Mouse (Mus musculus): ENCODE measurements around the gene Ndufa12. TPM values are rescaled to one million over a fixed set of nuclear protein-coding genes. Genes with fewer than 3 reads are reported as not detected.

Ndufa12 gene
- 456 and 473 TPM in 2 replicates for polyA plus RNA-seq (2014; fragmentation: Nextera tagmentation; extraction: Ambion mirVana)

- H3K4me3 ChIP-seq (ENCODE audit: low read depth, low read length): peak within 1 kb of the TSS; percentile 77
- DNase-seq (ENCODE audit: low spot score): peak; percentile 98
- H3K9me3 ChIP-seq (ENCODE audit: control insufficient read depth, low read length): no peaks in the 10 kb centered on the region
- no peaks in the 10 kb centered on the region for H3K27me3 ChIP-seq (replicated peaks; ENCODE audit: control insufficient read depth, insufficient read depth, low read length)
- WGBS: under 1% methylated on average over 46 of the region's 46 CpGs
- H3K4me2 ChIP-seq (ENCODE audit: low read length): peak within 1 kb of the TSS; percentile 85
- peak within 1 kb of the TSS; percentile 64 for H3K27ac ChIP-seq (ENCODE audit: low read depth)
- H3K36me3 ChIP-seq (ENCODE audit: control insufficient read depth, insufficient read depth, low read length): peaks cover 34% of the 10 kb centered on the region
- peaks cover 3% of the 10 kb centered on the region; the same call in 1 of the 2 replicates for H3K4me1 ChIP-seq (replicated peaks; ENCODE audit: control insufficient read depth, insufficient read depth, low read length)
- ATAC-seq (replicated peaks; ENCODE audit: low FRiP score, low TSS enrichment, low read depth): peak; percentile 96
- H3K9ac ChIP-seq (ENCODE audit: low read length): peak within 1 kb of the TSS; percentile 63
These were observed at the start of gene Ndufa12 for GRCm38 (mm10) chr10:94198482-94199405. Ndufa12 (plus strand) TSS chr10:94198720.

DNA sequence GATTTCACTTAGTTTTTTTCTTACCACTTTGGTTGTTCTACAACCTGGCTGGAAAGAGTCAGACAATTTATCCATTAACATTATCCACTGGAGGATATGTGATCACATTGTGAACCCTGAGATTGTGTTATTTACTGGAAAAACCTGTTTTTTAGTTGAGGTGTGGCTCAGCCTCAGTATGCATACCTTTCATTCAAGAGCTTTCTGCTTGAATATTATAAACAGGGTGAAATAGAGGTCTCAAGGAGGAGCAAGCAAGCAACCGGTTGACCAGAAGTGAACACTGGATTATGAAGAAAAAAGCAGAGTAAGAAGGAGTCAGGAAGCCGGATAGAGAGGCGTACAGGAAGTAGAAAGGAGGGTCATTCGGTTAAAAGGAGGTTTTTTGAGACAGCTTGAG is 47.0 kb upstream of the Ndufa12 start:
- H3K4me2 ChIP-seq (ENCODE audit: low read length): no peak overlapping the region
- H3K4me1 ChIP-seq (replicated peaks; ENCODE audit: control insufficient read depth, insufficient read depth, low read length): peaks cover 15% of the 10 kb centered on the region
- H3K27ac ChIP-seq (ENCODE audit: low read depth): peak overlapping the region; percentile 16; the same call in 1 of the 2 replicates
- no peak overlapping the region for H3K9ac ChIP-seq (ENCODE audit: low read length)
- 64% methylated on average over 4 of the region's 4 CpGs for WGBS
- no peak for ATAC-seq (replicated peaks; ENCODE audit: low FRiP score, low TSS enrichment, low read depth)
- no peaks in the 10 kb centered on the region for H3K27me3 ChIP-seq (replicated peaks; ENCODE audit: control insufficient read depth, insufficient read depth, low read length)
- H3K9me3 ChIP-seq (ENCODE audit: control insufficient read depth, low read length): no peaks in the 10 kb centered on the region
- no peak for DNase-seq (ENCODE audit: low spot score)
- H3K36me3 ChIP-seq (ENCODE audit: control insufficient read depth, insufficient read depth, low read length): no peaks in the 10 kb centered on the region
- no peak overlapping the region for H3K4me3 ChIP-seq (ENCODE audit: low read depth, low read length)

GRCm38 (mm10) chr10:94153841-94154240 is 44.7 kb upstream of the Ndufa12 start:
- Histone ChIP-seq H3K4me1 (replicated peaks; ENCODE audit: control insufficient read depth, insufficient read depth, low read length) (peaks cover 12% of the 10 kb centered on the region), H3K9ac (ENCODE audit: low read length) (no peak overlapping the region), H3K36me3 (ENCODE audit: control insufficient read depth, insufficient read depth, low read length) (peaks cover 18% of the 10 kb centered on the region), H3K9me3 (ENCODE audit: control insufficient read depth, low read length) (no peaks in the 10 kb centered on the region), H3K4me3 (ENCODE audit: low read depth, low read length) (no peak overlapping the region), H3K4me2 (ENCODE audit: low read length) (no peak overlapping the region), H3K27me3 (replicated peaks; ENCODE audit: control insufficient read depth, insufficient read depth, low read length) (no peaks in the 10 kb centered on the region), H3K27ac (ENCODE audit: low read depth) (no peak overlapping the region)
- ATAC-seq (replicated peaks; ENCODE audit: low FRiP score, low TSS enrichment, low read depth) (no peak), DNase-seq (ENCODE audit: low spot score) (no peak)

GRCm38 (mm10) chr10:94158962-94159361 is 39.6 kb upstream of the Ndufa12 start:
- WGBS: 85% methylated on average over 6 of the region's 6 CpGs

GRCm38 (mm10) chr10:94159406-94159805 is 39.1 kb upstream of the Ndufa12 start:
- 91% methylated on average over 4 of the region's 4 CpGs for WGBS
- H3K9ac ChIP-seq (ENCODE audit: low read length): no peak overlapping the region
- H3K27ac ChIP-seq (ENCODE audit: low read depth): no peak overlapping the region
- no peak overlapping the region for H3K4me3 ChIP-seq (ENCODE audit: low read depth, low read length)
- ATAC-seq (replicated peaks; ENCODE audit: low FRiP score, low TSS enrichment, low read depth): no peak
- no peak for DNase-seq (ENCODE audit: low spot score)
- H3K4me1 ChIP-seq (replicated peaks; ENCODE audit: control insufficient read depth, insufficient read depth, low read length): no peaks in the 10 kb centered on the region
- no peaks in the 10 kb centered on the region for H3K27me3 ChIP-seq (replicated peaks; ENCODE audit: control insufficient read depth, insufficient read depth, low read length)
- H3K4me2 ChIP-seq (ENCODE audit: low read length): no peak overlapping the region
- H3K9me3 ChIP-seq (ENCODE audit: control insufficient read depth, low read length): no peaks in the 10 kb centered on the region
- peaks cover 52% of the 10 kb centered on the region for H3K36me3 ChIP-seq (ENCODE audit: control insufficient read depth, insufficient read depth, low read length)

More at GRCm38 (mm10) chr10:94158962-94159361, 39.6 kb upstream of the Ndufa12 start:
- no peaks in the 10 kb centered on the region for H3K9me3 ChIP-seq (ENCODE audit: control insufficient read depth, low read length)
- H3K4me2 ChIP-seq (ENCODE audit: low read length): no peak overlapping the region
- no peak overlapping the region for H3K4me3 ChIP-seq (ENCODE audit: low read depth, low read length)
- H3K27ac ChIP-seq (ENCODE audit: low read depth): no peak overlapping the region
- no peak for DNase-seq (ENCODE audit: low spot score)
- no peaks in the 10 kb centered on the region for H3K4me1 ChIP-seq (replicated peaks; ENCODE audit: control insufficient read depth, insufficient read depth, low read length)
- ATAC-seq (replicated peaks; ENCODE audit: low FRiP score, low TSS enrichment, low read depth): no peak
- H3K36me3 ChIP-seq (ENCODE audit: control insufficient read depth, insufficient read depth, low read length): peaks cover 48% of the 10 kb centered on the region
- no peak overlapping the region for H3K9ac ChIP-seq (ENCODE audit: low read length)
- no peaks in the 10 kb centered on the region for H3K27me3 ChIP-seq (replicated peaks; ENCODE audit: control insufficient read depth, insufficient read depth, low read length)

GRCm38 (mm10) chr10:94161051-94161765 is 37.3 kb upstream of the Ndufa12 start:
- Histone ChIP-seq H3K4me2 (ENCODE audit: low read length) (no peak overlapping the region), H3K36me3 (ENCODE audit: control insufficient read depth, insufficient read depth, low read length) (peaks cover 65% of the 10 kb centered on the region), H3K4me3 (ENCODE audit: low read depth, low read length) (no peak overlapping the region), H3K27ac (ENCODE audit: low read depth) (no peak overlapping the region), H3K27me3 (replicated peaks; ENCODE audit: control insufficient read depth, insufficient read depth, low read length) (no peaks in the 10 kb centered on the region), H3K9me3 (ENCODE audit: control insufficient read depth, low read length) (no peaks in the 10 kb centered on the region), H3K4me1 (replicated peaks; ENCODE audit: control insufficient read depth, insufficient read depth, low read length) (no peaks in the 10 kb centered on the region), H3K9ac (ENCODE audit: low read length) (no peak overlapping the region)
- DNase-seq (ENCODE audit: low spot score) (no peak), ATAC-seq (replicated peaks; ENCODE audit: low FRiP score, low TSS enrichment, low read depth) (no peak)
- WGBS: 91% methylated on average over 5 of the region's 5 CpGs

- Histone ChIP-seq H3K27ac (ENCODE audit: low read depth) (no peak overlapping the region), H3K4me3 (ENCODE audit: low read depth, low read length) (no peak overlapping the region), H3K27me3 (replicated peaks; ENCODE audit: control insufficient read depth, insufficient read depth, low read length) (no peaks in the 10 kb centered on the region), H3K4me1 (replicated peaks; ENCODE audit: control insufficient read depth, insufficient read depth, low read length) (no peaks in the 10 kb centered on the region), H3K9me3 (ENCODE audit: control insufficient read depth, low read length) (no peaks in the 10 kb centered on the region), H3K36me3 (ENCODE audit: control insufficient read depth, insufficient read depth, low read length) (peaks cover 71% of the 10 kb centered on the region), H3K4me2 (ENCODE audit: low read length) (no peak overlapping the region), H3K9ac (ENCODE audit: low read length) (no peak overlapping the region)
- no peak for ATAC-seq (replicated peaks; ENCODE audit: low FRiP score, low TSS enrichment, low read depth)
- DNase-seq (ENCODE audit: low spot score): no peak
- WGBS: 94% methylated on average over 7 of the region's 7 CpGs
These were observed 36.5 kb upstream of the Ndufa12 start for GRCm38 (mm10) chr10:94162031-94162430.

DNA sequence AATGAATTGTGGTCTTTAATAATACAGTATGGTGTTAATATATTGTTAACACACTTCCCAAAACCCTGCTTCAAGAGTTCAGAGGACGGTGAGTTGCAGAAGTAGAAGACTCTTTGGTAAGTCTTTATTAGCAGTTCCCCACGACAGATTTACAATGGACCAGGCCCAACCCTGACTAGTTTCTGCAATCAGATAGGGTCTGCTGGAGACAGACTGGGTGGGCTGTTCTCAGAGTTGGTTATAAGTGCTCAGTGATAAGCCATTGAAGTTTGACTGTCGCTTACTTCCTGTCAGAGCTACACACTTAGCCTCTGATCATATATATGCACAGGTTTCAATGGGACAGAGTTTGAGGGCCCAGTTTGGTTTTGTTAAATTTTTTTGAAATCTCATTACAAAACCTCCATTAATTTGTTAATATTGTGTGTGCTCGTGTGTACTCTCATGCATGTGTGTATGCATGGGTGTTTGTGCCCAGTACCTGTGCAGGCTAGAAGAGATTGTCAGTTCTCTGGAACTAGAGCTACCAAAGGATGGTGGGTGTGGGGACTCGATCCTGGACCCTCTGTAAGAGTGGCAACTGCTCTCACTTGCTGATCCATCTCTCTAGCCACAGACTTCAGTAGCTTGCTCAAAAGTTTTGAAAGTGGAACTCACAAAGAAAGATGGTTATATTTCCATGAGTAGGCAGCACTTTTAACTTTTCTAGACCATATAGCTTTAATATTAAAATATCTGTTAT is 34.2 kb upstream of the Ndufa12 start:
- Histone ChIP-seq H3K4me2 (ENCODE audit: low read length) (no peak overlapping the region), H3K4me1 (replicated peaks; ENCODE audit: control insufficient read depth, insufficient read depth, low read length) (no peaks in the 10 kb centered on the region), H3K9ac (ENCODE audit: low read length) (no peak overlapping the region), H3K36me3 (ENCODE audit: control insufficient read depth, insufficient read depth, low read length) (peaks cover 73% of the 10 kb centered on the region), H3K27ac (ENCODE audit: low read depth) (no peak overlapping the region), H3K27me3 (replicated peaks; ENCODE audit: control insufficient read depth, insufficient read depth, low read length) (no peaks in the 10 kb centered on the region), H3K4me3 (ENCODE audit: low read depth, low read length) (no peak overlapping the region), H3K9me3 (ENCODE audit: control insufficient read depth, low read length) (0 out of 2 replicates have a peak, but pooled peaks cover under 1% of the 10 kb centered on the region)
- 79% methylated on average over 5 of the region's 5 CpGs for WGBS
- DNase-seq (ENCODE audit: low spot score): no peak
- ATAC-seq (replicated peaks; ENCODE audit: low FRiP score, low TSS enrichment, low read depth): no peak

Data from intestine, embryonic 14.5 days (tissue).